Mouse (Mus musculus) embryonic facial prominence, embryonic 11.5 days (tissue): ENCODE data around the gene Cx3cl1. TPM values are rescaled to one million over a fixed set of nuclear protein-coding genes. Genes with fewer than 3 reads are reported as not detected.

Source experiments
- ATAC-seq: fragments of 200-750 bp; cut with Nextera tagmentation; replicated peaks from 2 replicates; pipeline ENCODE4 v1.8.0; 2017; ENCODE audit warnings: low read depth; ENCODE audit not compliant: insufficient number of reproducible peaks, low FRiP score, low TSS enrichment
- DNase-seq: peaks from one replicate; pipeline ENCODE4 v3.0.0-alpha.2; 2015; ENCODE audit warnings: low spot score
- H3K27ac ChIP-seq: fragments of 300-500 bp; sonication (generic); replicated peaks from 2 replicates; pipeline ENCODE4 v1.5.1; 2014; ENCODE audit warnings: mild to moderate bottlenecking, low read depth, low read length, control low read depth
- H3K27me3 ChIP-seq: fragments of 300-500 bp; sonication (generic); 2 replicates; pipeline ENCODE4 v1.6.1; 2014; ENCODE audit warnings: mild to moderate bottlenecking, low read length, moderate library complexity, mixed read lengths; ENCODE audit not compliant: control insufficient read depth, insufficient read depth
- H3K36me3 ChIP-seq: fragments of 300-500 bp; sonication (generic); replicated peaks from 2 replicates; pipeline ENCODE4 v1.6.1; 2014; ENCODE audit warnings: low read depth, mild to moderate bottlenecking, low read length, moderate library complexity, mixed read lengths; ENCODE audit not compliant: control insufficient read depth, insufficient read depth
- H3K4me1 ChIP-seq: fragments of 300-500 bp; sonication (generic); 2 replicates; pipeline ENCODE4 v1.6.1; 2014; ENCODE audit warnings: low read length, mixed read lengths; ENCODE audit not compliant: control insufficient read depth, insufficient read depth
- H3K4me2 ChIP-seq: fragments of 300-500 bp; sonication (generic); 2 replicates; pipeline ENCODE4 v1.6.1; 2014; ENCODE audit warnings: low read depth, mild to moderate bottlenecking, control low read depth, low read length, moderate library complexity
- H3K4me3 ChIP-seq: fragments of 300-500 bp; sonication (generic); 2 replicates; pipeline ENCODE4 v1.5.1; 2014; ENCODE audit warnings: low read depth, low read length, control low read depth
- H3K9ac ChIP-seq: fragments of 300-500 bp; sonication (generic); replicated peaks from 2 replicates; pipeline ENCODE4 v1.6.1; 2014; ENCODE audit warnings: mild to moderate bottlenecking, control low read depth, low read length
- H3K9me3 ChIP-seq: fragments of 300-500 bp; sonication (generic); replicated peaks from 2 replicates; pipeline ENCODE4 v1.6.1; 2016; ENCODE audit warnings: mild to moderate bottlenecking, low read length, inconsistent platforms, mixed read lengths; ENCODE audit not compliant: control insufficient read depth
- WGBS: fragments of 180-500 bp; shearing (Covaris S2); extraction: QIAGEN DNeasy Blood & Tissue Kit; methylation state at CpG from one replicate; pipeline ENCODE4 v1.1.7; 2014; 5-methylcytosine and 5-hydroxymethylcytosine counted together
- polyA plus RNA-seq: library from polyadenylated mRNA; unstranded; fragments of >200 nt; fragmentation: Nextera tagmentation; extraction: Ambion mirVana; gene quantifications from 2 replicates; pipeline ENCODE4 v1.2.1, GENCODE M21; 2014

Gene Cx3cl1
- polyA plus RNA-seq, 1 experiment from 2014 or later: 5.6 TPM

DNA sequence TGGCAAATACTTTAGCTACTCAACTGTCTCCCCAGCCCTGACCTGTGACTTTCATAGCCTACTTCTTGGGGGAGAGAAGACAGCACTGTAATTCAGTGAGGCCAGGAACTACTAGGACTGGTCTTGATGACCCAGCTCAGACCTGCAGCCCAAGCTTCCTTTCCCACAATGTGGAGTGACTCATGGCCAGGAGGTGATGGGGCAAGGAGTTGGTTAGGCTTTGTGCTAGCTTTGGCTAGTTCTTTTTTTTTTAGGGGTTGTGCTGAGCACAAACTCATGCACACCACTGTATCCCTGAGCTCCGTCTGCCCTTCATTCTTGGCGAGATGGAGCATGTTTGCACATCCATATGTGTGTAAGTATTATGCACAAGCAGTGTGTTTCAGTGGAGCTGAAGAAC lies 4.5 kb downstream of the Cx3cl1 start:
- WGBS: 76% methylated on average over 2 of the region's 2 CpGs
- DNase-seq (no peak), ATAC-seq (no peak)
- Histone ChIP-seq H3K4me3 (no peak overlapping the region), H3K9me3 (no peaks in the 10 kb centered on the region), H3K27me3 (peaks cover 6% of the 10 kb centered on the region; the same call in 1 of the 2 replicates), H3K36me3 (no peaks in the 10 kb centered on the region; the same call in 1 of the 2 replicates), H3K4me2 (no peak overlapping the region), H3K27ac (no peak overlapping the region), H3K9ac (no peak overlapping the region), H3K4me1 (no peaks in the 10 kb centered on the region; the same call in none of the 2 replicates)

- no peak overlapping the region for H3K4me2 ChIP-seq
- peaks cover 4% of the 10 kb centered on the region; the same call in 1 of the 2 replicates for H3K27me3 ChIP-seq
- H3K4me1 ChIP-seq: no peaks in the 10 kb centered on the region; the same call in 1 of the 2 replicates
- ATAC-seq: no peak
- H3K9me3 ChIP-seq: no peaks in the 10 kb centered on the region
- DNase-seq: no peak
- no peak overlapping the region for H3K4me3 ChIP-seq
- H3K9ac ChIP-seq: no peak overlapping the region
- no peak overlapping the region for H3K27ac ChIP-seq
- no peaks in the 10 kb centered on the region; the same call in 1 of the 2 replicates for H3K36me3 ChIP-seq
- WGBS: 59% methylated on average over 10 of the region's 10 CpGs
Measured at GRCm38 (mm10) chr8:94778036-94778435, 6.2 kb downstream of the Cx3cl1 start.

DNA sequence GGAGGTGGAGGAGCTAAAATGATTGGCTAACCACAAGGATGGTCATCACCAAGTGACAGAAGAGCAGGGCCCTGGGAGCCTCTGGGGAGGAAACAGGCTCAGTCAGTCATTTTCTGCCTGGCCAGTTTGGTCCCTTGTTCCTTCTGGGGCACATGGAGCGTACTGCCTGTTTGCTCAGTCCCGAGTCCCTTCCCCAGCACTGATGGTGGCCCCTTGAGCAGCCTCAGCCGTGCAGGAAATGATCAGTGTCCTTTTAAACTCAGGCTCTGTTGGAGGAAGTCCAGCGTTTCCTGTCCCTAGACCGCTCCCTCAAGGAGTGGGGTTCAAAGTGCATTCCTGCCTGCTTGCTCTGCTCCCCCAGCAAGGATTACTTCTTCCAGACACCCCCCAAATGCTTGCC lies 6.7 kb downstream of the Cx3cl1 start:
- 0 out of 2 replicates have a peak, but pooled peaks cover 2% of the 10 kb centered on the region for H3K27me3 ChIP-seq
- 39% methylated on average over 5 of the region's 5 CpGs for WGBS
- H3K27ac ChIP-seq: no peak overlapping the region
- H3K4me3 ChIP-seq: no peak overlapping the region
- H3K4me1 ChIP-seq: no peaks in the 10 kb centered on the region; the same call in 1 of the 2 replicates
- H3K36me3 ChIP-seq: no peaks in the 10 kb centered on the region; the same call in 1 of the 2 replicates
- no peak for DNase-seq
- H3K9ac ChIP-seq: no peak overlapping the region
- no peak overlapping the region for H3K4me2 ChIP-seq
- H3K9me3 ChIP-seq: no peaks in the 10 kb centered on the region
- no peak for ATAC-seq

DNA sequence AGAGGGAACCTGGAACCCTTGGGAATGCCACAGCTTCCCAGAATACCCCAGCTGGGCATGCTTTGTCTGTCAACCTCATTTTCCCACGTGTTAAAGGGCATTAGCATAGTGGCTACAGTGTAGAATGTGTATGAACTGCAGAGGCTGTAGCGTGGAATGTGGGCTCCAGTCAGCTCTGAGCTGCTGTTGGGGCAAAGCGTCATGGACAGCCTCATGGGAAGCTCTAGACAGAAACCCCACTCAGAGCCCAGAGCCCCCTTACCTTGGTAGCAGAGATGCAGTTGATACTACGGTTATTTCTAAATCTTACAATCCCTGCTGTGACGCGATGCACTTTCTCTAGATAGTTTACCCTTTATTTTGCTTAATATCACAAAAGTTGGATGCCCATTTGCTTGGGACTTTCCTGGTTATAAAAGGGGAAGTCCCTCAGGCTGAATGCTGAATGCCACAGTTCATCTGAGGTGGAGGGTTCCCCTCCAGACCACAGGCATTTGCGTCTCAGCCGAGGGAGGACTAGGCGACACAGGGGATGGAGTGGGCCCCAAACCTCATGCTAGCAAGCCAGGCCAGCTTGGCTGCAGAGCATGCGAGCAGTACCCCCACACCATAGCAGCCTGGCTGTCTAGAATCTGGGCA lies 7.2 kb downstream of the Cx3cl1 start:
- no peak overlapping the region for H3K27ac ChIP-seq
- 77% methylated on average over 10 of the region's 10 CpGs for WGBS

GRCm38 (mm10) chr8:94779534-94780294 lies 7.9 kb downstream of the Cx3cl1 start:
- no peak for ATAC-seq
- WGBS: 90% methylated on average over 16 of the region's 16 CpGs

More for the DNA sequence above, 7.2 kb downstream of the Cx3cl1 start:
- DNase-seq (peak; percentile 10), ATAC-seq (no peak)
- H3K27me3 ChIP-seq: 0 out of 2 replicates have a peak, but pooled peaks cover 2% of the 10 kb centered on the region
- no peaks in the 10 kb centered on the region; the same call in 1 of the 2 replicates for H3K36me3 ChIP-seq
- H3K9me3 ChIP-seq: no peaks in the 10 kb centered on the region
- H3K9ac ChIP-seq: no peak overlapping the region
- no peaks in the 10 kb centered on the region; the same call in 1 of the 2 replicates for H3K4me1 ChIP-seq
- no peak overlapping the region for H3K4me3 ChIP-seq
- H3K4me2 ChIP-seq: no peak overlapping the region

DNA sequence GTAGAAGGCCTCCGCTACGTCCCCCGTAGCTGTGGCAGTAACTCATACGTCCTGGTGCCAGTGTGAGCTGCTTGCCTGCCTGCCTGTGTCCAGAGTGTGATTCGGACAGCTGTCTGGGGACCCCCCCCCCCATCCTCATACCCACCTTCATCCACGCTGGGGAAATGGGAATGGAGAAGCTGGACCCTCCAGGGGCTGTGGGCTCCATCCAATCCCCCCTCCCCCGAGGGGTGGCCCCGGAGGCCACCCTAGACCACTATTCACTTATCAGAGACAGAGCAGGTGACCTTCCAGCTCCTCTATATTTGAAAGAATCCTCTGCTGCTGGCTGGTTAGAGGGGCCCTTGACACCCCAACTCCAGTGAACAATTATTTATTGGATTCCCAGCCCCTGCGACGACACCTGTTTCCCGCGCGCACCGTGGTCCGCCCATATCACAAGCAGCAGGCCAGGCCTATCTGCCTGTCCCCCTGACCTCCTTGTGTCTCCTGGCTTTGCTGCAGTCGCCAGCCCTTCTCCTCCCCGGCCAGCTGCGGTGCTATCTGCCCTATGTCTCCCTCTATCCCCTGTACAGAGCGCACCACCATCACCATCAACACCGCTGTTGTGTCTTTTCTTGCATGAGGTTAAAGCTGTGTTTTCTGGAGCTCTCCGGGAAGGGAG lies 8.8 kb downstream of the Cx3cl1 start:
- no peak overlapping the region for H3K9ac ChIP-seq
- H3K4me3 ChIP-seq: no peak overlapping the region
- no peaks in the 10 kb centered on the region; the same call in 1 of the 2 replicates for H3K36me3 ChIP-seq
- no peak overlapping the region for H3K4me2 ChIP-seq
- H3K9me3 ChIP-seq: no peaks in the 10 kb centered on the region
- H3K4me1 ChIP-seq: no peaks in the 10 kb centered on the region; the same call in 1 of the 2 replicates
- WGBS: 83% methylated on average over 21 of the region's 21 CpGs
- no peaks in the 10 kb centered on the region for H3K27me3 ChIP-seq
- ATAC-seq (no peak), DNase-seq (no peak)
- H3K27ac ChIP-seq: no peak overlapping the region

More at GRCm38 (mm10) chr8:94779534-94780294, 7.9 kb downstream of the Cx3cl1 start:
- no peak for DNase-seq
- Histone ChIP-seq H3K9ac (no peak overlapping the region), H3K4me1 (no peaks in the 10 kb centered on the region; the same call in 1 of the 2 replicates), H3K27ac (no peak overlapping the region), H3K9me3 (no peaks in the 10 kb centered on the region), H3K4me2 (no peak overlapping the region), H3K27me3 (no peaks in the 10 kb centered on the region), H3K4me3 (no peak overlapping the region), H3K36me3 (no peaks in the 10 kb centered on the region; the same call in 1 of the 2 replicates)

- no peaks in the 10 kb centered on the region; the same call in 1 of the 2 replicates for H3K36me3 ChIP-seq
- no peak overlapping the region for H3K9ac ChIP-seq
- no peak for DNase-seq
- no peaks in the 10 kb centered on the region; the same call in 1 of the 2 replicates for H3K4me1 ChIP-seq
- ATAC-seq: no peak
- WGBS: 59% methylated on average over 7 of the region's 7 CpGs
- no peaks in the 10 kb centered on the region for H3K27me3 ChIP-seq
- H3K27ac ChIP-seq: no peak overlapping the region
- no peaks in the 10 kb centered on the region for H3K9me3 ChIP-seq
- no peak overlapping the region for H3K4me3 ChIP-seq
- no peak overlapping the region for H3K4me2 ChIP-seq
Measured at GRCm38 (mm10) chr8:94781155-94781837, 9.5 kb downstream of the Cx3cl1 start.
